ENCODE assay signal across 8 mouse cellular contexts in the genomic region with DNA sequence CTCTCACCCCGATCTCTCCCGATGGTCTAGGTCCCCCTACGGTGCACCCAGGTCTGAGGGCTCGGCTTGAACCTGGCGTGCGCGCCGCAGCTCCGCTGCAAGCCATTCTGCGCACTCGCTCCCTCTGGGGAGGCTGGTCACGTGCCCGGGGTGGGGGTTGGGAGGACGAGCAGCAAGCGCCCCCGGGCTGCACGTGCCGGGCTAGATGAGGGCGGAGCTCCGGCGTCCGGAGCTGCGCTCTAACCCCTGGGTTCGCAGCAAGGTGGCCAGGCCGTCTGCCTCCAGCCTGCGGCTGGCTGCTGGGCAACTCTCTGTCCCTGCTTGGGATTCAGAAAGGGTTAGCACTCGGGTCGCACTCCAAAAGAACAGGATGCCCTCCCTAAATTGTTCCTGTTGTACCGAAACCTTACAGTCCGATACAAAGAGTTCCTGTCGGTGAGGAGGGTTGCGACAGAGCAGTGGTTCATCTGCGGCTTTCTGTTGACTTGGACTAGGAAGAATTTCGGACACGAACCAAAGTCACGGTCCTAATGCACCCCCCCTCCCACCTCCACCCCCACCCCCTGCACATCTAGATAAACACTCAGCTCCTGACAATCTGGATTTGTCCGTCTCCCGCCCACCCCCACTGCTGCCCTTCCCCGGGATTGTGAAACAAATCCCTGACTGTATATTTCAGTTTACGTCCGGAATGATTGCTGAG. TPM values are rescaled to one million over a fixed set of nuclear protein-coding genes. Genes with fewer than 3 reads are reported as not detected.
DNase-seq lines count a peak whose midpoint lies in the region; ATAC-seq and TF ChIP-seq lines count a peak whose summit lies in the region.

No protein-coding gene starts in this region.

- TF ChIP-seq POLR2A in brain, embryonic 14.5 days (IDR thresholded peaks at IDR 0.05; ENCODE audit: borderline replicate concordance, extremely low read depth, insufficient read depth, insufficient read length, poor library complexity, severe bottlenecking) = peak; percentile 83; the same call in 1 of the 2 replicates

- no peaks in the 10 kb centered on the region for H3K36me3 ChIP-seq in C2C12 (ENCODE audit: control insufficient read depth, insufficient read depth)
- no peaks in the 10 kb centered on the region for H3K36me3 ChIP-seq in erythroblast, embryonic 14.5 days (ENCODE audit: control insufficient read depth)
- no peaks in the 10 kb centered on the region for H3K36me3 ChIP-seq in heart, embryonic 13.5 days
- no peaks in the 10 kb centered on the region for H3K36me3 ChIP-seq in liver, embryonic 12.5 days
- H3K36me3 ChIP-seq in stomach, embryonic 15.5 days = no peaks in the 10 kb centered on the region

- ATAC-seq in heart, embryonic 13.5 days (ENCODE audit: extremely low read depth, insufficient number of reproducible peaks, low FRiP score, low TSS enrichment) = peak; percentile 94
- ATAC-seq in liver, embryonic 12.5 days = peak; percentile 90
- peak; percentile 91 for ATAC-seq in stomach, embryonic 15.5 days (ENCODE audit: insufficient read depth, low FRiP score, low read depth)

- peak overlapping the region; percentile 96 for H3K4me2 ChIP-seq in heart, embryonic 13.5 days
- peak overlapping the region; percentile 94 for H3K4me2 ChIP-seq in liver, embryonic 12.5 days
- peak overlapping the region; percentile 99 for H3K4me2 ChIP-seq in stomach, embryonic 15.5 days

- TF ChIP-seq CTCF in C2C12 (IDR thresholded peaks at IDR 0.05; ENCODE audit: control insufficient read depth, insufficient read depth, insufficient read length) = no peak
- no peak for TF ChIP-seq CTCF in brain, embryonic 14.5 days (IDR thresholded peaks at IDR 0.05; ENCODE audit: borderline replicate concordance, extremely low read depth, insufficient read depth, insufficient read length)

- H3K4me1 ChIP-seq in erythroblast, embryonic 14.5 days (ENCODE audit: control insufficient read depth) = peaks cover 32% of the 10 kb centered on the region
- H3K4me1 ChIP-seq in heart, embryonic 13.5 days = peaks cover 19% of the 10 kb centered on the region
- peaks cover 40% of the 10 kb centered on the region for H3K4me1 ChIP-seq in liver, embryonic 12.5 days
- H3K4me1 ChIP-seq in stomach, embryonic 15.5 days = 0 out of 2 replicates have a peak, but pooled peaks cover 3% of the 10 kb centered on the region

- H3ac ChIP-seq in C2C12 (ENCODE audit: control insufficient read depth, insufficient read length, low read depth) = peak overlapping the region; percentile 85

- H3K9ac ChIP-seq in heart, embryonic 13.5 days = peak overlapping the region; percentile 90
- H3K9ac ChIP-seq in liver, embryonic 12.5 days = peak overlapping the region; percentile 71
- peak overlapping the region; percentile 46 for H3K9ac ChIP-seq in stomach, embryonic 15.5 days

- WGBS in heart, embryonic 13.5 days = under 1% methylated on average over 41 of the region's 41 CpGs
- WGBS in liver, embryonic 12.5 days (ENCODE audit: insufficient replicate concordance) = under 1% methylated on average over 41 of the region's 41 CpGs
- under 1% methylated on average over 41 of the region's 41 CpGs for WGBS in stomach, embryonic 15.5 days

- DNase-seq in brain, embryonic 14.5 days (ENCODE audit: low read depth) = peak; percentile 96
- peak; percentile 97 for DNase-seq in kidney, postnatal 10 days
- DNase-seq in natural killer cell, adult 2 months (ENCODE audit: low spot score in 2 of 2) = peak; percentile 96 to 99

- peak overlapping the region; percentile 45 for H3K4me3 ChIP-seq in C2C12 (ENCODE audit: insufficient read depth, poor library complexity, severe bottlenecking)
- H3K4me3 ChIP-seq in erythroblast, embryonic 14.5 days (replicated peaks) = peak overlapping the region; percentile 76
- H3K4me3 ChIP-seq in heart, embryonic 13.5 days = peak overlapping the region; percentile 76
- peak overlapping the region; percentile 60 for H3K4me3 ChIP-seq in liver, embryonic 12.5 days
- peak overlapping the region; percentile 65 for H3K4me3 ChIP-seq in stomach, embryonic 15.5 days (replicated peaks)

- H3K9me3 ChIP-seq in erythroblast, embryonic 14.5 days (ENCODE audit: control insufficient read depth, low read length) = no peaks in the 10 kb centered on the region
- no peaks in the 10 kb centered on the region for H3K9me3 ChIP-seq in heart, embryonic 13.5 days
- no peaks in the 10 kb centered on the region for H3K9me3 ChIP-seq in liver, embryonic 12.5 days (replicated peaks)
- H3K9me3 ChIP-seq in stomach, embryonic 15.5 days = no peaks in the 10 kb centered on the region

- H3K79me2 ChIP-seq in C2C12 (ENCODE audit: control insufficient read depth, insufficient read depth) = no peaks in the 10 kb centered on the region

- peak overlapping the region; percentile 97 for H3K27ac ChIP-seq in heart, embryonic 13.5 days (replicated peaks)
- H3K27ac ChIP-seq in liver, embryonic 12.5 days = peak overlapping the region; percentile 90
- peak overlapping the region; percentile 99 for H3K27ac ChIP-seq in stomach, embryonic 15.5 days

- no peaks in the 10 kb centered on the region for H3K79me3 ChIP-seq in C2C12 (ENCODE audit: low read depth)

- H3K27me3 ChIP-seq in C2C12 (ENCODE audit: control insufficient read depth, insufficient read depth, insufficient read length) = no peaks in the 10 kb centered on the region
- H3K27me3 ChIP-seq in erythroblast, embryonic 14.5 days (ENCODE audit: control insufficient read depth) = peaks cover 24% of the 10 kb centered on the region
- H3K27me3 ChIP-seq in heart, embryonic 13.5 days (replicated peaks) = no peaks in the 10 kb centered on the region
- H3K27me3 ChIP-seq in liver, embryonic 12.5 days (replicated peaks) = 0 out of 2 replicates have a peak, but pooled peaks cover 6% of the 10 kb centered on the region
- H3K27me3 ChIP-seq in stomach, embryonic 15.5 days (replicated peaks) = no peaks in the 10 kb centered on the region

TF ChIP-seq in C2C12, 6 proteins besides CTCF, POLR2A, EP300 and RAD21:
- TF ChIP-seq CEBPB (IDR thresholded peaks at IDR 0.05; ENCODE audit: low read depth) (peak; percentile 88), USF1 (IDR thresholded peaks at IDR 0.05; ENCODE audit: low read depth) (peak; percentile 98), FOSL1 (IDR thresholded peaks at IDR 0.05; ENCODE audit: insufficient read depth, low read length, poor library complexity, severe bottlenecking) (no peak), MYOG (IDR thresholded peaks at IDR 0.05; ENCODE audit: control insufficient read depth, extremely low read depth, insufficient read length) (no peak), MAX (IDR thresholded peaks at IDR 0.05) (peak; percentile 99), MYOD1 (IDR thresholded peaks at IDR 0.05; ENCODE audit: control insufficient read depth, insufficient read length, low read depth) (peak; percentile 24)

RNA-seq across cellular contexts. Expression of gene Rbx1, which starts 57.2 kb away (rescaled TPM):
- 275 TPM for polyA plus RNA-seq in C2C12 (2012; fragmentation: generic; extraction: Trizol)
- 197 and 215 TPM in 2 replicates for polyA plus RNA-seq in brain, embryonic 14.5 days (2012; rRNA removed)
- 2.0 and 2.4 TPM in 2 replicates for polyA plus RNA-seq in erythroblast, embryonic 14.5 days (2012)
- polyA plus RNA-seq in heart, embryonic 13.5 days (2015; fragmentation: Nextera tagmentation; extraction: Ambion mirVana) = 308 and 402 TPM in 2 replicates
- 334 and 384 TPM in 2 replicates for polyA plus RNA-seq in liver, embryonic 12.5 days (2016; fragmentation: Nextera tagmentation; extraction: Ambion mirVana)
- 451 and 486 TPM in 2 replicates for polyA plus RNA-seq in stomach, embryonic 15.5 days (2015; fragmentation: Nextera tagmentation; extraction: Ambion mirVana)

Comparison
In these comparisons a context has a peak if more than half of its experiments do, and no peak if none do; other contexts are left out.
1. Peak in every context shown above with its lines: DNase-seq, ATAC-seq, H3K4me3 ChIP-seq and H3K27ac ChIP-seq.
2. RNA of gene Rbx1, which starts 57.2 kb away (polyA plus RNA-seq): 451 to 486 TPM in stomach, embryonic 15.5 days, 334 to 384 TPM in liver, embryonic 12.5 days, 308 to 402 TPM in heart, embryonic 13.5 days, 275 TPM in C2C12 (single experiment) and 197 to 215 TPM in brain, embryonic 14.5 days; 2.0 to 2.4 TPM in erythroblast, embryonic 14.5 days; every median in the first group is over 10 times any median in the second.